Mouse (Mus musculus) gonadal fat pad, adult 2 months (tissue): ENCODE data around the gene Crabp1. TPM values are rescaled to one million over a fixed set of nuclear protein-coding genes. Genes with fewer than 3 reads are reported as not detected.

Experiments
- DNase-seq: peaks from one replicate; pipeline ENCODE4 v3.0.0-alpha.2; 2012; ENCODE audit warnings: low read depth
- polyA plus RNA-seq: library from polyadenylated mRNA; depleted of rRNA; stranded (reverse); fragments of >200 nt; gene quantifications from 2 replicates; pipeline ENCODE4 v1.2.3, GENCODE M21; 2012; rRNA removed

The Crabp1 gene
- 3.5 and 6.7 TPM in 2 replicates for polyA plus RNA-seq

GRCm38 (mm10) chr9:54764561-54765217 is at the start of gene Crabp1:
Gene Crabp1, plus strand, starts transcription at chr9:54764748.
- DNase-seq, result no peak

GRCm38 (mm10) chr9:54715776-54716175 is 48.8 kb upstream of the Crabp1 start:
- DNase-seq, result no peak

- DNase-seq, result no peak
These were observed 47.0 kb upstream of the Crabp1 start for GRCm38 (mm10) chr9:54717527-54717926.

- no peak for DNase-seq
These were observed 42.4 kb upstream of the Crabp1 start for GRCm38 (mm10) chr9:54722156-54722555.

GRCm38 (mm10) chr9:54722596-54722995 is 42.0 kb upstream of the Crabp1 start:
- DNase-seq, result no peak

- no peak for DNase-seq
These were observed 38.2 kb upstream of the Crabp1 start for GRCm38 (mm10) chr9:54726315-54726714.

GRCm38 (mm10) chr9:54732122-54732521 is 32.4 kb upstream of the Crabp1 start:
- DNase-seq, result no peak

- no peak for DNase-seq
These were observed 30.5 kb upstream of the Crabp1 start, which contains the start of gene Wdr61 for GRCm38 (mm10) chr9:54733921-54734638. Gene Wdr61, minus strand, starts transcription at chr9:54734519.

- no peak for DNase-seq
These were observed 29.8 kb upstream of the Crabp1 start for GRCm38 (mm10) chr9:54734639-54735252.

- no peak for DNase-seq
These were observed 28.3 kb upstream of the Crabp1 start for GRCm38 (mm10) chr9:54736284-54736701.

- no peak for DNase-seq
These were observed 26.2 kb upstream of the Crabp1 start for GRCm38 (mm10) chr9:54738376-54738775.

- DNase-seq, result no peak
These were observed 20.7 kb upstream of the Crabp1 start for GRCm38 (mm10) chr9:54743891-54744290.

GRCm38 (mm10) chr9:54745740-54746370 is 18.7 kb upstream of the Crabp1 start:
- DNase-seq, result no peak

- DNase-seq, result no peak
These were observed 14.2 kb upstream of the Crabp1 start for GRCm38 (mm10) chr9:54750215-54750981.

- DNase-seq, result no peak
These were observed 12.9 kb upstream of the Crabp1 start for GRCm38 (mm10) chr9:54751684-54752083.

GRCm38 (mm10) chr9:54752201-54752943 is 12.2 kb upstream of the Crabp1 start:
- no peak for DNase-seq

GRCm38 (mm10) chr9:54752944-54753295 is 11.6 kb upstream of the Crabp1 start:
- DNase-seq, result no peak

- no peak for DNase-seq
These were observed 5.0 kb upstream of the Crabp1 start for GRCm38 (mm10) chr9:54759592-54759991.

GRCm38 (mm10) chr9:54764091-54764490 is 457 bp upstream of the Crabp1 start:
- no peak for DNase-seq

GRCm38 (mm10) chr9:54765336-54766085 is 963 bp downstream of the Crabp1 start:
- DNase-seq, result no peak
